Comparison of ENCODE assay signal across 8 mouse cellular contexts in the genomic region with DNA sequence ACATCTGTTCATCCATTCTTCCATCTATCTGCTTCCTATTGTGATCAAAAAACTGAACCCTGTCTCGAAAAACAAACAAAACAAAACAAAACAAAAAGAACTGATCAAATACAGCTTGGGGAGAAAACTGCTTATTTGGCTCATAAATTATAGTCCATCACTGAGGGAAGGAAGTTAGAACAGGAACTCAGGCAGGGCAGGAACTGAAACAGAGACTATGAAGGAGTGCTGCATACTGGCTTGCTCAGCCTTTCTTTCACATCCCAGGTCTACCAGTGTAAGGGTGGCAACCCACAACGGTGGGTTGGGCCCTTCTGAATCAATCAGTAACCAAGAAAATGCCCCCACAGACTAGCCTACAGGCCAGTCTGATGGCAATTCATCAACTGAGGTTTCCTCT. TPM values are rescaled to one million over a fixed set of nuclear protein-coding genes. Genes with fewer than 3 reads are reported as not detected.
DNase-seq lines count a peak whose midpoint lies in the region; ATAC-seq and TF ChIP-seq lines count a peak whose summit lies in the region.

No protein-coding gene starts in this region.

- peaks cover 13 to 24% of the 10 kb centered on the region in 2 experiments for H3K4me1 ChIP-seq in heart, embryonic 14.5 days (ENCODE audit: control insufficient read depth in 2 of 2, insufficient read depth in 2 of 2, low read length in 2 of 2)
- H3K4me1 ChIP-seq in cortical plate, adult 2 months (ENCODE audit: control insufficient read depth, insufficient read depth, low read length) = peaks cover 9% of the 10 kb centered on the region
- H3K4me1 ChIP-seq in hindbrain, embryonic 15.5 days (replicated peaks) = peaks cover 21% of the 10 kb centered on the region
- peaks cover 21% of the 10 kb centered on the region for H3K4me1 ChIP-seq in midbrain, embryonic 12.5 days

- TF ChIP-seq POLR2A in cortical plate, adult 2 months (IDR thresholded peaks at IDR 0.05; ENCODE audit: extremely low read depth, insufficient read depth, low read length) = no peak

- 79% methylated on average over 2 of the region's 2 CpGs for WGBS in heart, embryonic 14.5 days
- 73% methylated on average over 2 of the region's 2 CpGs for WGBS in hindbrain, embryonic 15.5 days
- WGBS in midbrain, embryonic 12.5 days = 82% methylated on average over 2 of the region's 2 CpGs

- H3K4me3 ChIP-seq in heart, embryonic 14.5 days (ENCODE audit: control insufficient read depth in 1 of 2, insufficient read depth in 1 of 2, low read depth in 1 of 2, low read length in 2 of 2) = peak overlapping the region; percentile 75 to 93; a peak in 3 of 4 replicates
- H3K4me3 ChIP-seq in cortical plate, adult 2 months (ENCODE audit: insufficient read depth, low read length) = peak overlapping the region; percentile 91
- H3K4me3 ChIP-seq in hindbrain, embryonic 15.5 days = peak overlapping the region; percentile 64
- peak overlapping the region; percentile 85 for H3K4me3 ChIP-seq in midbrain, embryonic 12.5 days

- no peaks in the 10 kb centered on the region for H3K27me3 ChIP-seq in heart, embryonic 14.5 days (ENCODE audit: control insufficient read depth, insufficient read depth, low read length)
- no peaks in the 10 kb centered on the region for H3K27me3 ChIP-seq in hindbrain, embryonic 15.5 days
- H3K27me3 ChIP-seq in midbrain, embryonic 12.5 days = no peaks in the 10 kb centered on the region

- H3K36me3 ChIP-seq in heart, embryonic 14.5 days (ENCODE audit: control insufficient read depth, insufficient read depth, low read length) = peaks cover 9% of the 10 kb centered on the region
- H3K36me3 ChIP-seq in hindbrain, embryonic 15.5 days = peaks cover 4% of the 10 kb centered on the region; the same call in 1 of the 2 replicates
- 0 out of 2 replicates have a peak, but pooled peaks cover 10% of the 10 kb centered on the region for H3K36me3 ChIP-seq in midbrain, embryonic 12.5 days

- H3K4me2 ChIP-seq in heart, embryonic 14.5 days (ENCODE audit: low read length) = peak overlapping the region; percentile 88
- peak overlapping the region; percentile 72 for H3K4me2 ChIP-seq in hindbrain, embryonic 15.5 days
- peak overlapping the region; percentile 91 for H3K4me2 ChIP-seq in midbrain, embryonic 12.5 days (replicated peaks)

- no peak for ATAC-seq in heart, embryonic 14.5 days (ENCODE audit: insufficient number of reproducible peaks, insufficient read depth, low FRiP score, low read depth)
- ATAC-seq in hindbrain, embryonic 15.5 days (ENCODE audit: low FRiP score, low read depth) = no peak
- ATAC-seq in midbrain, embryonic 12.5 days (ENCODE audit: low FRiP score, low read depth) = no peak

- DNase-seq in heart, postnatal 25 days (ENCODE audit: low spot score) = no peak
- no peak for DNase-seq in spleen, postnatal 4 days (ENCODE audit: low spot score in 2 of 2)
- no peak for DNase-seq in thymus, postnatal 36 days
- no peak for DNase-seq in embryo, embryonic 10 days (ENCODE audit: low spot score)

- H3K27ac ChIP-seq in heart, embryonic 14.5 days (replicated peaks in 1 of 2; ENCODE audit: control insufficient read depth in 1 of 2, insufficient read depth in 1 of 2, low read depth in 2 of 2, low read length in 2 of 2) = peak overlapping the region; percentile 80 to 88
- H3K27ac ChIP-seq in cortical plate, adult 2 months (ENCODE audit: insufficient read depth, low read length) = no peak overlapping the region
- H3K27ac ChIP-seq in hindbrain, embryonic 15.5 days (replicated peaks) = peak overlapping the region; percentile 80
- peak overlapping the region; percentile 65 for H3K27ac ChIP-seq in midbrain, embryonic 12.5 days (replicated peaks)

- intact Hi-C loops in heart, postnatal 25 days (cut with DNase I) = loop anchor here (10.0 kb wide), 1 partner anchor 434 kb away; no protein-coding TSS in a partner anchor

- H3K9me3 ChIP-seq in heart, embryonic 14.5 days (ENCODE audit: control insufficient read depth, low read length) = no peaks in the 10 kb centered on the region
- H3K9me3 ChIP-seq in hindbrain, embryonic 15.5 days = no peaks in the 10 kb centered on the region
- no peaks in the 10 kb centered on the region for H3K9me3 ChIP-seq in midbrain, embryonic 12.5 days

- no peak for TF ChIP-seq CTCF in cortical plate, adult 2 months (IDR thresholded peaks at IDR 0.05; ENCODE audit: extremely low read depth, insufficient read depth, low read length)

- H3K9ac ChIP-seq in heart, embryonic 14.5 days (ENCODE audit: low read length) = peak overlapping the region; percentile 97
- H3K9ac ChIP-seq in hindbrain, embryonic 15.5 days = peak overlapping the region; percentile 89
- peak overlapping the region; percentile 99; the same call in 1 of the 2 replicates for H3K9ac ChIP-seq in midbrain, embryonic 12.5 days (replicated peaks)

RNA-seq across cellular contexts. Expression of a gene that starts 0.3 kb away (rescaled TPM):
- polyA plus RNA-seq in heart, embryonic 14.5 days (2014; fragmentation: Nextera tagmentation; extraction: Ambion mirVana) = 121 and 128 TPM in 2 replicates
- total RNA-seq in heart, postnatal 25 days (2021) = 10 to 100 TPM; 29.5 to 32.4 TPM
- polyA plus RNA-seq in cortical plate, adult 2 months (2012; rRNA removed) = 146 and 147 TPM in 2 replicates
- polyA plus RNA-seq in hindbrain, embryonic 15.5 days (2015; fragmentation: Nextera tagmentation; extraction: Ambion mirVana) = 171 and 187 TPM in 2 replicates
- polyA plus RNA-seq in midbrain, embryonic 12.5 days (2016; fragmentation: Nextera tagmentation; extraction: Ambion mirVana) = 208 TPM in 2 replicates
